Mouse (Mus musculus) skeletal muscle tissue, adult 2 months (tissue): ENCODE data around the gene Dpagt1.
"Not testable (repeated sequence)": the region's sequence is repeated elsewhere in the genome, so short reads cannot be mapped to it uniquely, and the experiment has no call there.

Experiments
- DNase-seq: peaks from one replicate; pipeline ENCODE4 v3.0.0-alpha.2; 2012; ENCODE audit warnings: low read depth, low spot score

The Dpagt1 gene

DNA sequence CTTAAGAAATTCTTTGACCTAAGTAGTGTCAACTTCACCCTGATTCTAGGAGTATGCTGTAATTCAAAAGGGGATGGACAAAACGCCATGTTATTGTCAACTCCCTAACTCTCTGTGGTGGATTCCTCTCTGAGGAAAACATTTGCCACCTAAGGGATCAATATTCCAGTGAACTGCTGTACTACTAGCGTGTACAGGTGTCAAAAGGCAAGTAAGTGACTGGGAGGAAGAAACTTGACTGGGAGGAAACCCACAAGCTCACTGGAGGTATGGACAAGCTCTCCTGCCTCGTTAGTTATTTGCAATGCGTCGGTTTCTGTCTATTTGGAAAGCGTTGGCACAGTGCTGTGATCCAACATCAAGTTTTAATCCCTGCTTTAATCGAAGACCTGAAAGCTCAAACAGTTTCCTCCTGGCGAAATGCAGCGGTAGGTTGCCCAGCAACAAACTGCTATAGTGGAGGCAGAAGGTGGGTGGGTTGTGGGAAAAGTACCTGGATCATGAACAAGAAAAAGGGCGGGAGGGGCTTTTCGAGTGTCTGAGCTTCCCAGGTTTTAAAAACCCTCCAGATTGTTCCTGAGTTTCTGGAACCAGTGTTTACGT is at the start of gene Dpagt1:
Gene Dpagt1 (plus strand): TSS at position 252 of the 603 bp plus-strand sequence.
- no peak for DNase-seq

DNA sequence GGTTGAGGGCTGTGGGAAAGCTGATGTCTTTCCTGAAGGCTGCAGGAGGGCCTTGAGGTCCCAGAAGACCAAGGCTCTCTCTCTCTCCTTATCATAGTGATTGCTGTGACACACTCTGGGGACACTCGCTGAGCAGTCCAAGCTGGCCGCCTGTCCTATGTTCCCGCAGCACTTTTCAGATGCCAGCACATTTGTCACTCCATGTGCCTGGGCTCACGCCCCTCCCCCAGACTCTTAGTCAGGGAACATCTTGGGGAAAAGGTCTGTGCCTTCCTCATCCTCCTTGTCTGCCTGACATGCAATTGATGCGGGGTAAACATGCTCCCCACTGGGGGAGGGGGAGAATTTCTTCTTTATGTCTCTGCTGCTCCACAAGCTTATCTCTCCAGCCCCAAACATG is 42.6 kb upstream of the Dpagt1 start:
- no peak for DNase-seq

DNA sequence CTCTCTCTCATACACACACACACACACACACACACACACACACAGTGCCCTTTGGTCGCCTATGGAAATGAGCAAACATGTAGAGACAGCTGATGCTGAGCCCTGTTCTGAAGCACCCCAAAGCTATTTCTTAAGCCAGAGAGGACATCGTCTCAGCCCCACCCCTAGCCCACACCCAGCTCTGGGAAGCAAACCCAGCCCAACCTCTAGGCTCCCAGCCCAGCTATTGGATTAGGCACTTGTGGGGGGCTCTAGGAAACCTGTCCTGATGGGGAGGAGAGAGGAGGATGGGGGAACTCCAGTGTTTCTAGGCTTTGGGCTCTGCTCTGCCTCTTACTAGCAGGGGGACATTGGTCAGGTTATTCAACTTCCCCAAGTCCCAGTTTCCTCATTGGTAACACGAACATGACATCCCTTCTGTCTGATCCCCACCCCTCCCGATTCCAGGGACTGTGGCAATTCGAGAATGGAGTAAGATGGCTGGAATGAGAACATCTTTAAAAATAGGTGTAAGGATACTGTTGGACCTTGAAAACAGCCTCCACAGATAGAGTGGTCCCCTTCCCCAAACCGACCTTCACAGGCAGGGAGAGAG is 39.5 kb upstream of the Dpagt1 start:
- no peak for DNase-seq

DNA sequence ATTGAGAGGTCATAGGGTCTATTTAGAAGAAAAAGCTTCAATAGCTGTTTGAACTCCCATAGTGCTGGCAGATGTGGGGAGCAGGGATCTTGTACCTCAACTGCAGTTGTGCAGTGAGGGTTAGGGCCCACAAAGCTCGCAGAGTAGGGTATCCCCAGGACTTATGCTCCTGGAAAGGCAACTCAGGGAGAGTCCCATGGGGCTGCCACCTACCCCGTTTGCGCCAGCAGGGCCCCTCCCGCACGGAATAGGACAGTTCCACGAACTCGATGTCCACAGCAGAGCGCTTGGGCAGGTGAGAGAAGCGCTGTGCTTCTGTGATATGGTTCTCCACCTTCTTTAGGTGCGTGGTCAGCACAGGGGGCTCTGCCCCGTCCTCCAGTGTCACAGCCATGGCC is 38.8 kb upstream of the Dpagt1 start:
- DNase-seq, result no peak

DNA sequence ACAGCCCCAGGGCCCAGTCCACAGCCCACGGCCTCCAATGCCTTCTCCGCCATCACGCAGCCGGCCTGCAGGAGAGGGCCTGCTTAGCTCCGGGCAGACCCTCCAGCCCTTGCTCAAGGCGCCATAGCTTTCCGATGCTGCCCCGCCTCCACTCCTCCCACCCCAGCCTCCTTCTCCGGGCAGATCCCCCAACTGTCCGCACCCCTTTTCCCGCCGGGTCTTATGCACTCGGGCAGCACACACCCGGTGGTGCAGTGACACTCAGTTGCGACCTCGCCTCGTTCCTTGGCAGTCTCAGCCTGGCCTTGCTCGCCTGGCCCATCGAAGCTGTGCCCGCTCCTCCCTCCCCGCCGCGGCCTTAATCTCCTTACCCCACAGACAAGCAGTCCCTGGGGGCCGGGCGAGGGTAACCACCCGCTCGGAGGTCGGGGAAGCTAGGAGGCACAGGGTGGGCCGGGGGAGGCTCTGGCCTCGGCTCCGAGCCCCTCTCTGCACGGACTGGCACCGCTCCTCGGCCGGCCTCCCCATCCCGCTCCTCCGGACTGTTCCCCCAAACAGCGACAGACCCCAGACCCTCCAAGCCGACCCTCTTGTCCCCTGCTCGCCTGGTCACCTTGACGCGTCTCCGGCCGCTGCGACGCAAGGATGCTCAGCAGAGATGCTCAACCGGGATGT is 38.3 kb upstream of the Dpagt1 start:
- DNase-seq, result no peak

DNA sequence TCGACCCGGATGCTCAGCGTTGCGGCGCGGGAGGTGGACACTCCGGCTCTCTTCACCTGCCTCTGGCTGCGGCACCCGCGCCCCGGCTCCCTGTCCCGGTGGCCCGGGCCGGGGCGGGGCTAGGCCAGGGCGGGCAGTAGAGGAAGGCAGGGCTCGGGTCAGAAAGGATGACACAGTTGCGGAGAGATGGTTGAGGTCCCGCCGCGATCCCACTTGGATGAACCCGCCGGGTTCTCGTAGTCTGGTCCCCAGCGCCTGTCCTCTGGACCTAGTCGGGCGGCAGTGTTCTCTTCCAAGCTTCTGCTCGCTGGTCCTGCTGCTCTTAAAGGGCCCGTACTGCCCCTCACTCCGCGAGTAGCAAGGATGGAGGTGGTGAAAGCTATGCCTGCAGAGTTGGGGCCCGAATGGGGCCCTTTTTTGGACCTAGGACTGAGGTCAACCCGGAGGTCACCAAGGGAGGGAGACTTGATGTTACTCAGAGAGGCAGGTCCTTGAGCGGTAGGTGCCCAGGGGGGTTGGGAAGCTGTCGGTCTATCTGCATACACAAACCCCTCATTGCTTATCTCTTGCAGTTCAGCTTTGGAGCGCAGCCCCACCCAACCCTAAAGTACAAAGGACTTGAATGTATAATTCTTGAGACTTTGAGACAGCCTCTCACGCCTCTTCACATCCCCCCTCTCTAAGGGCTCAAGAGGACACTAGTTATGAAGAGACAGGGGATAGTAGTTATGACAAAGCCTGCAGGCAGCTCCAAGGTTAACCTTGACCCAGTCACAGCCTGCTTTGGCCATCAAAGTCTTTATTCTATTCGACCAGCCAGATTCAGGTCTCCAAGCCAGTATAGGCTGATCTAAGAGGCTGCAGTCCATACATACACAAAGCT is 37.5 kb upstream of the Dpagt1 start, which contains the start of gene Abcg4:
Gene Abcg4 (minus strand): TSS at position 540 of the 883 bp plus-strand sequence.
- no peak for DNase-seq

DNA sequence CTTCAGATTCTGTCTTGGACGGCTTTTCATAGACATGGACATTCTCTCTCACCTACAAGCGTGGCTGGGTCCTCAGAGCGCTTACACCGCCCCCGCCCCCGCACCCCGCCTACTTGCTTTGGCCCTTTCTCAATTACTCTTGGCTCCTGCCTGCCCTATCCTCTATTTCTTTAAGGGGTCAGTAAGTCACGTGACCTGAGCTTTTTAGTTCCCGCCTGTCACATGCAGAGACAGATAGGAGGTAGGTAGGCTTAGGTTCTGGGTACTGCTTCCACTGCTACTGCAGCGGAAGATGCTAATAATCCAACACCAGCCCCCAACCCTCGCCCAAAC is 36.9 kb upstream of the Dpagt1 start:
- DNase-seq, result no peak

DNA sequence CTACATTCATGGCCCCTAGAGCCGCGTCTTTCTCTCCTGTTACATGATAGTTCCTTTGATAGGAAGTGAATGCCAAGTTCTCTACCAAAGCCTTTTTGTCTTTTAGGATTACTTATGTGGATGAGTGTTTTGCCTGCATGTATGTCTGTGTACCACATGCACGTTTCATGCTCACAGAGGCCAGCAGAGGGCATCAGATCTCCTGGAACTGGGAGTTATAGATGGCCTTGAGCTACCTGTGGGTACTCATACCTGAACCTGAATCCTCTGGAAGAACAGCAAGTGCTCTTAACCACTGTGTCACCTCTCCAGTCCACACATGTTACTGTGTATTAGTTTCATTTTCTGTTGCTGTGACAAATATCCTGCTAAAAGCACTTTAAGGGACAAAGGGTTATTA is 33.3 kb upstream of the Dpagt1 start:
- no peak for DNase-seq

DNA sequence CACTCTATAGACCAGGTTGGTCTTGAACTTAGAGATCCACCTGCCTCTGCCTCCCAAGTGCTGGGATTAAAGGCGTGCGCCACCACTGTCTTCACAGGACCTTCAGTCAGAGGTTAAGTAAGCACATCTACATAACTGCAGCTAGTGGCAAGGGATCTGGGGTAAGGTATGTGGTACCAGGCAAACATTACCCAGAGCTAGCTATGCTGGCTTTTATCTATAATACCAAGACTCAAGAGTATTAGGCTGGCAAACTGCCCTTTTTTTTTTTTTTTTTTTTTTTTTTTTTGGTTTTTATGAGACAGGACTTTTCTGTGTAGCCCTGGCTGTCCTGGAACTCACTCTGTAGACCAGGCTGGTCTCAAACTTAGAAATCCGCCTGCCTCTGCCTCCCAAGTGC is 25.8 kb upstream of the Dpagt1 start:
- not testable (repeated sequence) for DNase-seq

DNA sequence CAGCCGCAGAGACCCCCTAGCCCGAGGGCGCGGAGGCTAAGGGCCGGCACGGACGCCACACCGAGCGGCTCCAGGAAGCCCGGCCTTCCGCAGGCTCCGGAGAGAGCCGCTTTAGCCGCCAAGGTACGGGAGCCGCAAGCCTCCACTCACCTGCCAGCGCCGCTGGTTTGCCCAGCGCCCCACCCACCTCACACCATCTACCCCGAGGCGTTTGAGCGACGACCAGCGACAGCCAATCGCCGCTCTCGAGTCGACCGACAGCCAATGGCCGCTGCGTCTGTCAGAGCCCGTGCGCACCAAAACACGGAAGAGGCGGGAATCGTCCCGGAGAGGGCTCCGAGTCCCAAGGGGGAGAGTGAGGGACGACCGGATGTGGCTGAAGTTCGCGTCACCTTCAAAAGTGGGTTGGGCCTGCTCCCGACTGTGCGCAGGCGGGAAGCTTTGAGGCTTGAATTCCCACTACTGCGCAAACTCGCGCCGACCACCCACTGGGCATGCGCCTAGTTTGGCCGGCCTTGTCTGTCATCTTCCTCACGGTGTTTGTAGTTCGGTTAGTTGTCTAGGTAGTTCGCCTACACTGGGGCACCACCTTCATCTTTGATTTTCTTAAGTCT is 20.2 kb upstream of the Dpagt1 start, which contains the start of gene Hinfp:
Gene Hinfp (minus strand): TSS at position 206 of the 614 bp plus-strand sequence.
- DNase-seq, result peak; percentile 99

DNA sequence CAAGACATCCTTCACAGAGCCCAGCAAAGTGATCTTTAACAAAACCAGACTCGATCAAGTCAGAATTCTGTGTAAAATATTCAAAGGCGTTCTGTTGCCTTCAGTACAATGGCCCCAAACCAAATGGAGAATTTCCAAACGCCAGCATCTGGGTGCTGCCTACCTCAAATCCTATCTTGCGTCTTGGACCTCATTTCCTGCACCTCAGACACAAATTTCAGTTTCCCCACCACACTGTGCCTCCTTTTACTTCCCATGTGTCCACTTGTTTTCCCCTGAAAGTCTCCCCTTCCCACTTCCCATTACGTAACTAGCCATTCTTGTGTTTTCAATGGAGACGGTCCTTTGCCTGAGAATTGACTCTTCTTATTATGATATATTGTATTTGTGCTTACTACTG is 19.3 kb upstream of the Dpagt1 start:
- DNase-seq, result no peak

DNA sequence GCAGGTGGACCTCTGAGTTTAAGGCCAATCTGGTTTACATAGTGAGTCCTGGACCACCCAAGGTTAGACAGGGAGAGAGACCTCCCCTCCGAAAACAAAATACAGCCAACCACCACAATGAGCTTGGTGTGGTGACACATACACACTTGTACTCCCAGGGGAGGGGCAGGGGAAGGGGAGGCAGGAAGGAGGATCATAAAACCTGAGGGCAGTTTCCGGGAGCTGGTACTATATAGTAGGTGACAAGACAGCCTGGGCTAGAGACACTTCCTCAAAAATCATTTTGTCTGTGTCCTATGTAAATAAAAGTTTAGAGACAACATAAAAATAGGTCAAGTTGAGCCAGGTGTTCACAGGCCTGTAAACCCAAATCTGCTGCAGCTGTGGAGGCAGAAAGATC is 18.6 kb upstream of the Dpagt1 start:
- DNase-seq, result no peak

DNA sequence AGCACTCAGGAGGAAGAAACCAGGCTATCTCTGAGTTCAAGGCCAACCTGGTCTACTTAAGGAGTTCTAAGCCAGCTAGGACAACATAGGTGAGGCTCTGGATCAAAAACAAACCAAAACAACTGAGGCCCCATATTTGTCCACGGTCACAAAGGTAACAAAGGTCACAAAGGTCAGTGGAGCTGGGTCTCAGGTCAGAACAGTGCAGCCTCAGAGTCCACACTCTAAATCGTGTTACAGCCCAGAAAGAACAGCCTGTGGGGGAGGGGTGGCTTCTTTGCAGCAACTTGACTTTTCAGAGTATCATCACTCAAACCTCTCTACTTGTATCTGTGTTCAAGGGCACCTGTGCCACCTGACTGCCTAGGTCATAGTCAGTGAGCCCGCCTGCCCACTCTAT is 16.1 kb upstream of the Dpagt1 start:
- DNase-seq, result no peak

DNA sequence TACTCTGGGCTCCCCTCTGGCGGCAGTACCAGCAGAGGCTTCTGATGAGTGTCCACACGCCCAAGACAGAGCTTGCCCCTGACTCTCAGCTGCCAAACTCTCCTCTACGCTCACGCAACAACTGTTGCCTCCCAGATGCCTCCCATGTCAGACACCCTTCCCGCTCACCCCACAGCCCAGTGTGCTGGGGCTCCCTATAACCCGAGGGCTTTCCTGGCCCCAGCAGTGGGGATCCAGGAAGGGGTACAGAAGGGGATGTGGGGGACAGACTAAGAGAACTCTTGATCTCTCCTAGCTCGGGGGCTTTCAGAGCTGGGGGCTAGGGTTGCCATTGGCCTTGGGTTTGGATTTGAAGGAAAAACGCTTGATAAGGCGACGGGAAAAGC is 15.1 kb upstream of the Dpagt1 start:
- DNase-seq, result no peak

DNA sequence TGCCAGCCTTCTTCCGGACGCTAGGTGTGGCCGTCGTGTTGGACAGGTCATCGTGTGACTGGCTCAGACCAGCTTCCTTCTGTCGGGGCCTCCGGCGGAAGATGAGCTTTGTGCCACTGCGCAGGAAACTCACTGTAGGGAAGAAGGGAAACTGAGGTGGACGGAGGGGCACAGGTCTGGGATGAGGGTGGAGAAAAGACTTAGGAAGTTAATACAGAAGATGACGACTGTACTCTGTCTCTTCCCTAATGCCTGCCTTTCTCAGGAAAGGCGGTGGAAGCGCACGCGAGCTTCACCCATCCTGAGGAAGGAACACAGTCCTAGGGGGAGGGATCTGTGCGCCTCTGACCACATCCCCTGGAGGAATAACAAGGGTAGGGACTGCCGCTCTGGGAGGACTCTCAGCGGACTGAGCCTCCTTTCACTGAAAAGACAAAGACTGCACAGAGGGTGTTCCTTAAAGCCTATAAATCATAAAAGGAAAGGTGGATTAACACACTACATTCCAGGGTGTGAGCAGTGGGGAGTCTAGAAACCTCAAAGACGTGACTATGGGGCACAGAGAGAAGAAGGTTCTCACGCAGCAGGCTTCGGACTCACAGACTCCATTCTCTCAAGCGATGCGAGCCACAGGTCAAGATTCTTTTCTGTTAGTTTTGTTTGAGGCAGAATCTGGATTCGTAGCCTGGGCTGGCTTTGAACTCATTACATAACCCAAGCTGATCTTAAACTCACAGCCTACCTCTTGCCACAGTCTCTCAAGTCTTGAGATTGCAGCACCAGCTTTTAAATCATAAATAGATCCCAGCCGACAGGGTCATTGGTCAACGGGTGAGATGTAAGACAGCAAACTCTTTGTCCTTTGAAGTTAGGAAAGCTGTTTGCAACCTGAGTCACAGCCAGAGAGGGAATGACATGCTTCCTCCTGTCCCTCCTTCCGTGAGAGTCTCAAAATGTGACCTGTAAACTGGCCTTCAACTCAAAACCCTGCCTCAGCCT is 14.4 kb upstream of the Dpagt1 start:
- DNase-seq, result no peak

DNA sequence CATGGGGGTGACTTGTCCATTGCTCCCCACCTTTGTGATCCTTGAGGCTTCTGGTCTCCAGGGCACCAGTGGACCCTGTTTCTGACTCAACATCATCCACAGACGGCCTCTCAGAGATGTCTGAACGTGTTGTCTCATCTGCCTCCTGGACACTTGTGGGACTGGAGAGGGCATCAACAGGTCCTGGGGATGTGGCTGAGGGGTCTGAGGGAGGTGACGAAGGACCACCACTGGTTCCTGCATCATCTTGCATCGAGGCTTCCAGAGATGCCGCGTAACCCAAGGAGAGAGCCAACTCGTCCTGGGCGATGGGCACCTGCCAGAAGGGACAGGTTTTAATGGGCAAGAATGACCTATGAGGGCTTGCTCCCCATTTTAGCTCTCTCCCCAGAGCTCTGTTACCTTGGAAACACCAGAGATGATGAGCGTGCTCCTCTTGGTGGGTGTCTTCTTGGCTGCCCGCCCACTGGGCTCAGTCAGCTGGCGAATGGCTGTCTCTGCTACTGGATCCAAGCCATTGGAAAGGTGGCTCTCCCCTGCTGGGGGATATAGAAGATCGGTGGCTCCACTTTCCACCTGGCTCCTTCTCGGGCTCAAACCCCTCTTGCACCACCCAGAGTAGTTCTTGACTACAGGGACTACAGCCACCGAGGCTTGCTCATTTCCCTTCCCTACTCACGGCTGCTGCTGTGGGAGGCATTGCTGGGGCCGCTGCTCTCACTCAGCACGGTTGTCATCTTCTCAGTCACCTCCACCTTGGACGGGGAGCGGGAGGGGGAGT is 12.2 kb upstream of the Dpagt1 start:
- DNase-seq, result no peak

DNA sequence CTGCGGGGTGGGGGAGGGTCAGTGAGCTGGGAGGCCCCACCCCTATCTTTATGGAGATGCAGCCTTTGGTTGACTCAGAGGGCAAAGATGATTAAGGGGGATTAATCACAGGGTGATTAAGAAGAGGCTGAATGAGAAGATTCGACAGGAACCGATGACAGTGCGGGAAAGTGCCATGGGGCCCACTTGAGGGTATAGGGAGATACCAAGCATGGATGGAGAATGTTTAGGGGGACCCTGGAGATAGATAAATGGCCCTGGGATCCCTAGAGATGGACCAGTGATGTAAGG is 11.6 kb upstream of the Dpagt1 start:
- DNase-seq, result no peak

DNA sequence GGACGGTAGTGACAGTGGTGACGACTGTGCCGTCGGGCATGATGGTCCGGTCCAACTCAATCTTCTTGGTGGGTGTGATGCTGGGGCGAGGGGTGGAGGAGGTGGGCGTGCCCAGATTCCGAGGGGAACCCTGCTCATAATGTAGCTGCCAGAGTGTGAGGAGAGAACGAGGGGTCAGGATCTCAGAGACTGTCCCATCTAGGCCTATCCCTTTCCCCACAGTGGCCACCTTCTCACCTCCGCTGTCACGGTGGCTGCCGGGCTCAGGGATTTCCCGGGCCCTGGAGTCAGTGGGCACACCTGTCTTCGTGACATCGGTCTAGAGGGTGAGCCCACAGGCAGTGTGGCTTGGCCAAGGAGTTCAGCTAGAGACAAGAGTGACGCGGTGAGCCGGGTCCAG is 10.9 kb upstream of the Dpagt1 start:
- no peak for DNase-seq

DNA sequence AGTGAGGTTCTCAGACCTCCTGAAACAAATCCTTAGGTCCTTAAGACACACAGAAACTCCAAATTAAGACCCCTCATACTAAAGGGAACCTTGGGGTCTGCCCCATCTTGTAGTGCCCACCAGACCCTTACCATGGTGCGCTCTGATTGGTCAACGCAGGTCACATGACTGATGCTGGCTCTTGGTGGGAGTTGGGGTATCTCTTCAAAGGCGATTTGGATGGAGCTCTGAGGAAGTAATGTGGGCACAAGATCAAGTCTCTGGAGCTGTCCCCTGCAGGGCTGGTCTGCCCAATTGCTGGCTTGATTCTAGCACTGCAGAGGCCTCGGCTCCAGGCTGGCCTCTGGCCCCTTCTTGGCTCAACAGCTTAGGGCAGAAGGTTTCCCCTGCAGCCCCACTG is 8.4 kb upstream of the Dpagt1 start:
- no peak for DNase-seq
